Mouse (Mus musculus) B cell, adult 2 months (primary cell): ENCODE measurements around the gene 1700042G07Rik.
A peak's percentile ranks its signal among the peaks of the same experiment; 100 is the strongest.
"Not testable (repeated sequence)": the region's sequence is repeated elsewhere in the genome, so short reads cannot be mapped to it uniquely, and the experiment has no call there.

Experiments used
- DNase-seq, 2 experiments: peaks; one replicate each; pipeline ENCODE4 v3.0.0; 2022

The 1700042G07Rik gene

DNA sequence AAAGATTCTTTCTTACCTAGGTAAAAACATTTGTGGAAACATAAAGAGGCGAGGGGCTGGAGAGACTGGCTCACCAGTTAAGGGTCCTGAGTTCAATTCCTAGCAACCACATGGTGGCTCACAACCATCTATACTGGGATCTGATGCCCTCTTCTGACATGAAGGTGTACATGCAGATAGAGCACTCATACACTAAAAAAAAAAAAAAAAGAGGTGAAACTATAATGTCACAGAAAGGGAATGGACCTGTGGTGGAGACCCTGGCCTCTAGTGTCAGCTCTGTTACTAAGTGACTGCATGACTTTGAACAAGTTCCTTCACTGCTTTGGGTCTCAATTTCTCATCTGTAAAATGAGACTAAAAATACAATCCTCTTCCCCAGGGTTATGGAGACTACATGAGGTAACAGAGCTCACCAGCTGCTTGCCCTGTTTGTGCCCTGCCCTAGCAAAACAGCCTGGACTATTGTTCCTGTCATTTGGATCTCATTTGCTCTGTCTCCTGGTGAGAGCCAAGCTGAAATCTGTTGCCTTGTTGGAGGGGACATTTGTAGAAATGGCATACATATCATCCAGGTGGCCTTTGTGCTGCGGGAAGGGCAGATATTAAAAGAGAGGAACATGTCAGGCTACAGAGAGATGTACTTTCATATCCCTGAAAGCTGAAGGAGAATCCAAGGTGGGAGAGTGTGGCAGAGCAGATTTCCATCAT, 42.9 kb downstream of the 1700042G07Rik start:
- no peak for DNase-seq

DNA sequence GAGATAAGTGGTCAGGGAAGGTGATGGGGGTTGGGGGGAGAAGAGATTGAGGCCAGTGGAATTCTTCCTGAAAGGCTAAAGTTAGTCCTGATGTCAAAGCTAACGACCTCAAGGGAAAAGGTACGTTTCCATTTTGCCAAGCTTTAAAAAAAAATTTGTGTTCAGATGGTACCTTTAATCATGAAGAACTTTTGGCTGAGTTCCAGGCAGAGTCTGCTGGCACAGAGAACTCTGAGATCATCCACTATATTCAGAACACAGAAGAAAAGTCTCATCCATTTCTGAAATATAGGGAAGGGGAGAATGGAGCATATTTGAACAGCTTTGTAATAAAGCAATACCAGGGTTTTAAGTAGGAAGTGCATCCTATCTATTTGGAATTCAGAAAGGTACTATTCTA, 43.9 kb downstream of the 1700042G07Rik start:
- DNase-seq, result no peak

DNA sequence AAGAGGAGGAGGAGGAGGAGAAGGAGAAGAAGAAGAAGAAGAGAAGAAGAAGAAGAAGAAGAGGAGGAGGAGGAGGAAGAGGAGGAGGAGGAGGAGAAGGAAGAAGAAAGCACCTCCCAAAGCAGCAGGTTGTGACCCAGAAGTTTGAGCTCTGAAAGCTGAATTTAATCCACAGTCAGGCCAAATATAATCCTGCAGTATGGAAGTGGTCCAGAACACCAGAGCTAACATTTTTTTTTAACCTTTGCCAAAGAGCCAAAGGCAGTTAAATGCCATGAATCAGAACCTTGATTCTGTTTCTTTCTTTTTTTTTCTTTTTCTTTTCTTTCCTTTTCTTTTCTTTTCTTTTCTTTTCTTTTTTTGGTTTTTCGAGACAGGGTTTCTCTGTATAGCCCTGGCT, 44.5 kb downstream of the 1700042G07Rik start:
- not testable (repeated sequence) for DNase-seq

DNA sequence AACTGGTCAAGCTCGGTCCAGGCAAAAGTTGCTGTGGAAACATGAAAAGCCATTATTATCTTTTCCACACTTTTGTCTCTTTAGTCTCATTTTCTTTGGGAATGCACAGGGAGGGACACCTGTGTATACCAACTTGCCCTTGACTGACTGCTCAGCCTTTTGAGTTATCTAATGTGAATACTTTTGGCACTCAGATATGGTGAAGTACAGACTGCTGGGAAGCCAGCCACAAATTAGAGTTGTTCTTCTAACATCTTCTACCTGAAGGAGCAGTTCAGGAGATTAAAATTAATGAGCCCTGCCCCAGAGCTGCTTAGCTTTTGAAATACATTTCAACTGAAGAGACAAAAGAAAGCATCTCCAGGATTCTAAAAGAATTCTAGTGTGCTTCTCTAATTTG, 45.9 kb downstream of the 1700042G07Rik start:
- no peak for DNase-seq

DNA sequence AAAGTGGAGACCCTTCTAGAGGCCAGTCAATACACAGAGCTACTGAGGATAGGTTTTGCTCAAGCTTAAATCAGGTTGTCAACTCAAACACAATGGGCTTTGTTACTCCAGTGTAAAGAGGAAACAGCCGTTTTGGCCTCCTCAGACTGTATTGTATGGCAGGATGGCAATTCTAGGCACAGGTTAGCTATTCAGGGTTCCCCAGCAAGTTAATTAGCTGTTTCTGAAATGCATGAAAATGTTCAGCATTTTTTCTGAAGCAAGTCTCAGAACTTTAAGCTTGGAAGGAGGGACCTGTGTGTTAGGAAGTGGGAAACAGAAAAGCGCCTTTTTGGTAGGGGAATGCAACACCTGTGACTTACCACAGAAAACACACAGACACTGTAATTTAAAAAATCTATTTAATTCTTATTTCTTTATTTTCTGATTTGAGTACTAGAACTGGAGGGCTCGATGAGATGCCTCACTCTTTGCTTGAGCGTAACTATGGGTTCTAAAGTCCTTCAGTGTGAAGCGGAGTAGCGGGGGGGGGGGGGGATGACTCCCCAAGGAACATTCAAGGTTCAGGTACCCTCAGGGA, 47.0 kb downstream of the 1700042G07Rik start:
- DNase-seq, result peak in 1 of 2 experiments; percentile 9

DNA sequence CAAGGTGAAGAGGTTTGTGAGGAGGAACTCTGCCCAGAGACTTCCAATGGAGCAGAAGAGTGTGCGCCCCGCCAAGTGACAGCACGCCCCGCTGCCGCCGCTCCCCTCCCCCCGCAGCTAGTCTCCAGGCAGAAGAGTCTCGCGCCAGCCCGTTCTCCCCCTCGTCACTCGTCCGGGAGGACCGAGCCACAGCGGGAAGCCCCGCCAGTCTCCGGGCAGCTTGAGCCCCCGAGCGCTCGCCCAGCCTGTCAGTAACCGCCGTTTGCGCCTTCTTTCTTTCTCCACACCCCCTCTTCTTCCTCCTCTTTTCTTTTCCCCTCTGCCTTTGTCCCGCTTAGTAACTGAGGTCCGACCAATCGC, 47.6 kb downstream of the 1700042G07Rik start:
- no peak for DNase-seq

DNA sequence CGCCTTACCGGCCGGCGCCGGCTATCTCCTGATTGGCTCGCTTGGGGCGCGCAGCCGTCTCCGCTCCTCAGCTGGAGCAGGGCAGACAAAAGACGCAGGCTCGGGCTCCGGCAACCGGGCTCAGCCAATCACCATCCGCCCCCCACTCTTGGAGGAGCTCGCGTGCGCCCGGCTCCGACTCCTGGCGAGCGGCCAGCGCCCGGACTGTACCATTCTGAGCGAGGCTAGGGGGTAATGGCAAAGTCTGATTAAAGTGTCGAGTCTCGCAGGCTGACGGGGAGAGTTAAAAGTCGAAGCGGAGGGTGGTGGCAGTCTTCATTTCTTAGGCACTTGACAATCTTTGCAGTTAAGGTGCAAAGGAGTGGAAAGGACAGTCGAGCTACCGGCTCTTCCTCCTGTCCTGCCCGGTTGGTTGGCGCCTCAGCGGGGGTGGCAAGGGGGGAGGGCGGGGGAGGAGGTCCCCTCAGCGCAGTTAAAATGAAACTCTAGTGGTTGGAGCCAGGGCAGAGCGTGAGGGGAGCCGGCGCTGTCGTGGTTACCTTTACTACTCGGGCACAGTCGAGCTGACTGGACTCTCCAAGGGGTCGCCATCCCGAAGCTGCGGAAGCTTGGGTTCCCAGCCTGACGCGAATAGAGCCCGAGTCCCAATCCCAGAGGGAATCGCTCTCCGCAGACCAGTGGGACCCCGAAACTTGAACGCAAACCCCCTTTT, 48.1 kb downstream of the 1700042G07Rik start, which contains the start of gene Pik3r3:
TSS of gene Pik3r3 (plus strand) at position 479 of the 712 bp plus-strand sequence.
- DNase-seq, result peak; percentile 97

DNA sequence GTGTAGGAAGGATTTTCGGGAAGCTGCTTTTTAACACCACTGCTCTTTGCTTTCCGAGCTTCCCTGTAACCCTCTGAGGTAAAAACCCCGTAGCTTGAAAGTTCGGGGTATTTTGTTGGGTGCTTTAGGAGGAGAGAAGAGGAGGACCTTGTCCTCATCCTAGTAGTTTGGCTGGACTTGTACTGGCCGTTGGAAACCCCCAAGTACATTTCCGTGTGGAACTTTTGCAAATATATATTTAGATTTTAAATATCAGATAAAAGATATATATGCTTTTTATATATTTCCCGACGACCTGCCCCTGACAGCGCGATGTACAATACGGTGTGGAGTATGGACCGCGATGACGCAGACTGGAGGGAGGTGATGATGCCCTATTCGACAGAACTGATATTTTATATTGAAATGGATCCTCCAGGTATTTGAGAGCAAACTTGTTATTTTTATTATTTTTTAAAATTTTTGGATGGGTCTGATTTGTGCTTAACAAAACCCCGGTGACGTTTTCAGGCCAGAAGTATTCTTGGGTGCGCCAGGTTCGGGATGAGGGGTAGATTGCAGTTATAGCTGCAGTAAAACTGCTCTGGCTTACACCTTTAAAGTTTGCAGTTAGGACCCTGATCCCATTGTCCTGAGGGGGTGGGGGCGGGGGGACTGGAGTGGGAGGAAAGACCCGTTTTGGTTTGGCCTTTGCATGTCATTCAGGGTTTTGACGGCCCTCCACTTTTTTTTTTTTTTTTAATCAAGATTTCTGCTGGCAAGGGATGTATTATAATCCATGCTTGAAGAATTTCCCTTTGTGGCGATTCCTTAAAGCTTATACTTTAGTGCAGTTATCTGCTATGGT, 49.0 kb downstream of the 1700042G07Rik start:
- DNase-seq, result peak; percentile 41 to 43

DNA sequence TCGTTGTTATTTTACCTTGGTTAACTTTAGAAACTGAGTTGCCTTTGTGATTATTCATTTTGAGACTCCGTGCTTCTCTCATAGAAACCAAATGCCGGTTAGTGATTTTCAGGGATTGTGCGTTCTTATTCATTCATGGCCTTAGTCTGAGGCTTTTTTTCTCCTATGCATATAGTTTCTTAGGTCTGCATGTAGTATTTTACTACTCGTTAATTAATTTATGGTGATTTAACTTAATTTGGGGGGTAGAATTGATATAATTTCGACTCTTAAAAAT, 49.6 kb downstream of the 1700042G07Rik start:
- no peak for DNase-seq
